In the genomic region with DNA sequence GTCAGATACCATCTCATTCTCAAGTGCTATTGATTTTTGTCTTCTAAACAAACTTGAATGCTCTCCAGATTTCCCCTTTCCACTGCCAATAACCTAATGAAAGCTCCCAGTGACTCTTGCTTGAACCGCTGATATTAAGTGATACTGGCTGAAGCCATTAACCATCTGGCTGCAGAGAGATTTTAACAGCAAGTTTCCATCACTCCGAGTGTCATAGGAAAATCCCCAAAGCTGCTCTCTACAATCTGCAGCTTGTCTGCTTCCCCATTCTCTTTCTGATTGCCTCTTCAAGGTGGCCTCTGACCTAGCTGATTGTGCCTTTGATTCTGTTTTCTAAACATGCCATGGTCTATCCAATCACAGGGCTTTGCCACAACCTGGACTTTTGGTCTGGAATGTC, we compare ENCODE assay signal across 23 mouse cellular contexts.
DNase-seq lines count a peak whose midpoint lies in the region; ATAC-seq and TF ChIP-seq lines count a peak whose summit lies in the region.
"Had no signal": no experiment of that assay in that cellular context is flagged by ENCODE, and none has a peak within 500 bp of the region (broad histone marks: within the 10 kb centered on the region; RNA-seq: fewer than 3 reads in every experiment).

No protein-coding gene starts in this region.

- peaks cover 15% of the 10 kb centered on the region; the same call in 1 of the 2 replicates for H3K4me1 ChIP-seq in lung, embryonic 15.5 days
- H3K4me1 ChIP-seq: embryonic facial prominence, embryonic 12.5 days; forebrain, embryonic 12.5 days; hindbrain, embryonic 13.5 days; limb, embryonic 12.5 days; liver, embryonic 13.5 days had no signal

- WGBS in lung, embryonic 15.5 days = 26% methylated on average over 2 of the region's 2 CpGs

- intact Hi-C loops in gastrocnemius, adult 2 months (cut with DNase I) = no loop called here
- intact Hi-C loops in left cerebral cortex, postnatal 10 days (cut with DNase I) = no loop called here

- no peak overlapping the region for H3K4me3 ChIP-seq in lung, embryonic 15.5 days
- no peak overlapping the region for H3K4me3 ChIP-seq in gastrocnemius, adult 2 months
- H3K4me3 ChIP-seq: embryonic facial prominence, embryonic 12.5 days; forebrain, embryonic 12.5 days; hindbrain, embryonic 13.5 days; limb, embryonic 12.5 days; liver, embryonic 13.5 days; midbrain, embryonic 10.5 days had no signal

- no peaks in the 10 kb centered on the region for H3K36me3 ChIP-seq in lung, embryonic 15.5 days
- H3K36me3 ChIP-seq: embryonic facial prominence, embryonic 12.5 days; forebrain, embryonic 12.5 days; G1E; hindbrain, embryonic 13.5 days; limb, embryonic 12.5 days; liver, embryonic 13.5 days; midbrain, embryonic 10.5 days had no signal

- H3K4me2 ChIP-seq in lung, embryonic 15.5 days = no peak overlapping the region
- H3K4me2 ChIP-seq: embryonic facial prominence, embryonic 12.5 days; forebrain, embryonic 12.5 days; hindbrain, embryonic 13.5 days; limb, embryonic 12.5 days; liver, embryonic 13.5 days had no signal

- H3K27ac ChIP-seq in lung, embryonic 15.5 days = peak overlapping the region; percentile 9; the same call in 1 of the 2 replicates
- H3K27ac ChIP-seq in gastrocnemius, adult 2 months = no peak overlapping the region
- H3K27ac ChIP-seq: embryonic facial prominence, embryonic 12.5 days; forebrain, embryonic 12.5 days; hindbrain, embryonic 13.5 days; kidney, postnatal 0 days; limb, embryonic 12.5 days; liver, embryonic 13.5 days; macrophage; midbrain, embryonic 10.5 days had no signal

- no peak for TF ChIP-seq CTCF in gastrocnemius, adult 2 months (IDR thresholded peaks at IDR 0.05)

- peak; percentile 65 for ATAC-seq in lung, embryonic 15.5 days (ENCODE audit: borderline replicate concordance, extremely low read depth, low FRiP score, low TSS enrichment)
- ATAC-seq: activated CD4-positive, CD25-positive, alpha-beta regulatory T cell, adult 4 months had no signal

- H3K9ac ChIP-seq in lung, embryonic 15.5 days = no peak overlapping the region
- H3K9ac ChIP-seq: embryonic facial prominence, embryonic 12.5 days; forebrain, embryonic 12.5 days; hindbrain, embryonic 13.5 days; limb, embryonic 12.5 days; liver, embryonic 13.5 days had no signal

- H3K27me3 ChIP-seq in lung, embryonic 15.5 days = no peaks in the 10 kb centered on the region
- H3K27me3 ChIP-seq: embryonic facial prominence, embryonic 12.5 days; hindbrain, embryonic 13.5 days; limb, embryonic 12.5 days; liver, embryonic 13.5 days had no signal

- no peaks in the 10 kb centered on the region for H3K9me3 ChIP-seq in lung, embryonic 15.5 days
- H3K9me3 ChIP-seq: embryonic facial prominence, embryonic 12.5 days; forebrain, embryonic 12.5 days; hindbrain, embryonic 13.5 days; liver, embryonic 13.5 days; midbrain, embryonic 10.5 days had no signal

- DNase-seq in lung, postnatal 14 days = no peak
- peak; percentile 22 for DNase-seq in Muller cell, postnatal 12 days (ENCODE audit: inconsistent ontology term)
- peak; percentile 19 for DNase-seq in embryo, embryonic 11 days
- DNase-seq in lung, postnatal 25 days (ENCODE audit: low spot score) = peak; percentile 11
- no peak for DNase-seq in gastrocnemius, adult 2 months
- DNase-seq in layer of hippocampus, postnatal 14 days (ENCODE audit: low spot score in 2 of 2) = no peak
- no peak for DNase-seq in left cerebral cortex, postnatal 10 days (ENCODE audit: extremely low spot score in 1 of 2, low spot score in 2 of 2)
- DNase-seq: adrenal gland, adult 8-10 months; cerebellum, adult 2 months; cerebellum, postnatal 25 days; kidney, adult 2 months; liver, embryonic 13.5 days; thymus, postnatal 25 days had no signal

Comparison
In these comparisons a context has a peak if more than half of its experiments do, and no peak if none do; other contexts are left out.
1. DNase-seq: peak in Muller cell, postnatal 12 days (single experiment), embryo, embryonic 11 days (single experiment) and lung, postnatal 25 days (single experiment); none in lung, postnatal 14 days (single experiment), gastrocnemius, adult 2 months (single experiment), layer of hippocampus, postnatal 14 days (0 of 2) and left cerebral cortex, postnatal 10 days (0 of 2).